Mouse (Mus musculus) heart, adult 2 months (tissue): ENCODE data around the gene Erc2.

Source experiments
- CTCF ChIP-seq: fragments of 200-600 bp; IDR thresholded peaks from 2 replicates; pipeline ENCODE4 v1.8.1; 2022; ENCODE audit warnings: antibody characterized with exemption, mild to moderate bottlenecking, moderate library complexity
- EP300 ChIP-seq: fragments of 200-500 bp; IDR thresholded peaks from 2 replicates; pipeline ENCODE4 v1.6.1; 2011; ENCODE audit warnings: low read depth, low read length, control low read depth; ENCODE audit not compliant: insufficient read depth

GRCm38 (mm10) chr14:28377519-28377918 lies 755.3 kb downstream of the Erc2 start:
- TF ChIP-seq EP300: no peak
- TF ChIP-seq CTCF: no peak
